Mouse (Mus musculus) forebrain, embryonic 12.5 days (tissue): ENCODE data around the gene Mki67. TPM values are rescaled to one million over a fixed set of nuclear protein-coding genes. Genes with fewer than 3 reads are reported as not detected.
"Not testable (repeated sequence)": the region's sequence is repeated elsewhere in the genome, so short reads cannot be mapped to it uniquely, and the experiment has no call there.

Experiments
- ATAC-seq: fragments of 200-750 bp; cut with Nextera tagmentation; 2 replicates; pipeline ENCODE4 v1.8.0; 2017; ENCODE audit warnings: moderate TSS enrichment; ENCODE audit not compliant: low FRiP score
- H3K27ac ChIP-seq: fragments of 300-500 bp; sonication (generic); 2 replicates; pipeline ENCODE4 v1.5.1; 2016; ENCODE audit warnings: mild to moderate bottlenecking
- H3K27me3 ChIP-seq: fragments of 300-500 bp; sonication (generic); 2 replicates; pipeline ENCODE4 v1.6.1; 2016; ENCODE audit warnings: mild to moderate bottlenecking
- H3K36me3 ChIP-seq: fragments of 300-500 bp; sonication (generic); replicated peaks from 2 replicates; pipeline ENCODE4 v1.6.1; 2016; ENCODE audit warnings: mild to moderate bottlenecking
- H3K4me1 ChIP-seq: fragments of 300-500 bp; sonication (generic); 2 replicates; pipeline ENCODE4 v1.6.1; 2016
- H3K4me2 ChIP-seq: fragments of 300-500 bp; sonication (generic); 2 replicates; pipeline ENCODE4 v1.6.1; 2016; ENCODE audit warnings: mild to moderate bottlenecking, moderate library complexity
- H3K4me3 ChIP-seq: fragments of 300-500 bp; sonication (generic); replicated peaks from 2 replicates; pipeline ENCODE4 v1.5.1; 2016; ENCODE audit warnings: mild to moderate bottlenecking
- H3K9ac ChIP-seq: fragments of 300-500 bp; sonication (generic); 2 replicates; pipeline ENCODE4 v1.6.1; 2016; ENCODE audit warnings: mild to moderate bottlenecking
- H3K9me3 ChIP-seq: fragments of 300-500 bp; sonication (generic); 2 replicates; pipeline ENCODE4 v1.6.1; 2016
- WGBS: fragments of 180-500 bp; shearing (Covaris S2); methylation state at CpG from one replicate; pipeline ENCODE4 v1.1.7; 2016; 5-methylcytosine and 5-hydroxymethylcytosine counted together
- polyA plus RNA-seq: library from polyadenylated mRNA; unstranded; fragments of >200 nt; fragmentation: Nextera tagmentation; extraction: Ambion mirVana; gene quantifications from 2 replicates; pipeline ENCODE4 v1.2.1, GENCODE M21; 2016

The Mki67 gene
- polyA plus RNA-seq, 1 experiment from 2014 or later = 63.2 TPM

DNA sequence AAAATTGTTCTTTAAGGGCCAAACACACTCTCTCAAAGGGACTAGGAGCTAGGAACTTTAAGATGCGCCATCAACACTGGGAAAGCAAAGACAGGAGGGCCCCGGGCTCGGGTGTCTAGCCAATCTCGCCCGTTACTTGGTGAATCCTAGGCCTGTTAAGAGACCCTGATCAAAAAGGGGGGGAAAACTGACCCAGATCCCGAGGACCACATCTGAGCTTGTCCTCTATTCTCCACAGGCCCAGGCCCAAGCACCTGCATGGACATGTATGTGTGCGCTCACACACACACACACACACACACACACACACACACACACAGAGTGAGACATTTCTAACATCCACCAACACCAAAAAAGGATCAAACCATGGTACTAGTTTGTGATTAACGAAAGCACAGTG lies 2.8 kb downstream of the Mki67 start:
- no peak for ATAC-seq
- Histone ChIP-seq H3K9me3 (no peaks in the 10 kb centered on the region), H3K4me1 (peaks cover 31% of the 10 kb centered on the region), H3K4me2 (peak overlapping the region; percentile 70), H3K27ac (no peak overlapping the region), H3K27me3 (no peaks in the 10 kb centered on the region), H3K36me3 (peaks cover 22% of the 10 kb centered on the region), H3K4me3 (peak overlapping the region; percentile 89), H3K9ac (peak overlapping the region; percentile 17; the same call in 1 of the 2 replicates)
- 73% methylated on average over 8 of the region's 8 CpGs for WGBS

DNA sequence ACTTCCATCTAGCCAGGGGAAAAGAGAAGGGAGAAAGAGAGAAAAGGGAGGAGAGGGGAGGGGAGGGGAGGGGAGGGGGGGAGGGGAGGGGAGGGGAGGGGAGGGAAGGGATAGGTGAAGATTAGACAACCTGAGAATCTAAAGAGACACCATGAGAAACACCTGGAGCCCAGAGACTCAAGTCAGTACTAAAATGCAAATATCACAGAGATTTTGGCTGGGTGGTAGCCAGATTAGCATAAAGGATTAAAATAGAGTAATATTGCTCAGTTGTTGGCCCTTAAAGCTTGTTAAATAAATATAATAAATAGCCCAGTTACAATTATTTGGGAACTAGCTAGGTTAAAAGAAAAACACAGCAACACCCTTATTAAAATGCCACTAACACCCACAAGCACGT lies 3.6 kb downstream of the Mki67 start:
- Histone ChIP-seq H3K9me3 (no peaks in the 10 kb centered on the region), H3K27me3 (no peaks in the 10 kb centered on the region), H3K9ac (no peak overlapping the region), H3K36me3 (peaks cover 28% of the 10 kb centered on the region), H3K4me2 (peak overlapping the region; percentile 70), H3K27ac (no peak overlapping the region), H3K4me1 (peaks cover 31% of the 10 kb centered on the region), H3K4me3 (0 out of 2 replicates have a peak overlapping the region, but pooled peaks have one; percentile 89)
- WGBS = 71% methylated on average over 1 of the region's 1 CpGs
- ATAC-seq = no peak

DNA sequence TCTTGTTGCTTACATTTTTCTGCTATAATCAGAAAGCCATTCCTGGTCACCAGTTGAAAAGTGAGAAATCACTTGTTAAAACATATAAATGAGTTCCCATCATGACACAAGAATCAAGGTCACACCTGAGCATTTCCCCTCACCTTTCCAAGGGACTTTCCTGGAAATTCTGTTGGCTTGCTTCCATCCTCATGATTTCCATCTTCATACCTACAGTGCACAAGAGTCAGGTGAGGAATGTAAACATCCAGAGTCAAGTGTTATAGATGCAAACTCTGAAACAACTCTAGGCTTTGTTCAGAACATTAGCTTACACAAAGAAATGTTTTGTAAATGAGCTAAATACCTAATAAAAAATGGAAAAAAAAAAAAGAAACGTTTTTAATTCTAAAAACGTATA lies 5.5 kb downstream of the Mki67 start:
- 80% methylated on average over 2 of the region's 2 CpGs for WGBS
- Histone ChIP-seq H3K27me3 (no peaks in the 10 kb centered on the region), H3K9ac (no peak overlapping the region), H3K27ac (no peak overlapping the region), H3K9me3 (no peaks in the 10 kb centered on the region), H3K4me1 (peaks cover 26% of the 10 kb centered on the region), H3K36me3 (peaks cover 46% of the 10 kb centered on the region), H3K4me3 (no peak overlapping the region), H3K4me2 (no peak overlapping the region)
- ATAC-seq = no peak

DNA sequence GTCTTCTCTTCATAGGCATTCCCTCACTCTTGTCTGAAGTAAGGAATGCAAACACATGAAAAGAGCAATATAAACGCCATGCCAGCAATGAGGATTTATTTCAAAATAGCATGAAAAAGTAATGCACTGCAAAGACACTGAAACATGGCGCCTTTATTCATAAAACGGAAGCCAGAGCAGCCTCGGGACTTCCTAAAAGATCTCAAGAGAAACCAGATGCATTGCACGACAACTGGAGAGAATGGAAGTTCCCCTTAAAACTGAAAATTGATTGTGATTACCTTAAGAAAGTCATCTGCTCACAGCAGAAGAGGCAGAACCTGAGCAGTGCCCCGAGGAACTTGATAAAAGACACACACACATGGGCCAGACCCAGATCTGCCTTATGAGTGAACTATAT lies 10.4 kb downstream of the Mki67 start:
- peaks cover 93% of the 10 kb centered on the region for H3K36me3 ChIP-seq
- WGBS = 93% methylated on average over 6 of the region's 6 CpGs
- H3K9me3 ChIP-seq = no peaks in the 10 kb centered on the region
- H3K9ac ChIP-seq = no peak overlapping the region
- no peak overlapping the region for H3K4me3 ChIP-seq
- no peak for ATAC-seq
- no peaks in the 10 kb centered on the region for H3K27me3 ChIP-seq
- H3K4me1 ChIP-seq = no peaks in the 10 kb centered on the region
- no peak overlapping the region for H3K4me2 ChIP-seq
- no peak overlapping the region for H3K27ac ChIP-seq

DNA sequence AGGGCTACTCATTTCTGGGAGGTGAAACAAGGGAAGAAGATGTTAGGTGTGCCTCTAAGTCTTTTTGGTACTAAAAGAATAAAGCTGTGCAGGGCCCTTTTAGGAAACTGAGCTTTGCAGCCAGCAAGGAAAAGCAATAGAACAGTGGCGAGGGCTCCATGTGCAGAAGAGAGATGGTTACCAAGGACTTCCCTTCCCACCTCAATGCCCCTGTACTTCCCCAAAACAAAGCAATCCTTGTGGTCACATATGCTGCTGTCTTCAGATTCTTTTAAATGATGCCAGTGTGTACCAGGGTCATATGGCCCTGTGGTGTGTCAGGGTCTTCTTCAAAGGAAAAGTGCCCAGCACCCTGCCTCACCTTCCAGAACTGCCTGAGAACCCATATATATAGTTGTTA lies 11.1 kb downstream of the Mki67 start:
- peaks cover 94% of the 10 kb centered on the region for H3K36me3 ChIP-seq
- ATAC-seq = no peak
- no peaks in the 10 kb centered on the region for H3K9me3 ChIP-seq
- no peaks in the 10 kb centered on the region for H3K27me3 ChIP-seq
- WGBS = 95% methylated on average over 1 of the region's 1 CpGs
- H3K27ac ChIP-seq = no peak overlapping the region
- no peak overlapping the region for H3K9ac ChIP-seq
- no peak overlapping the region for H3K4me3 ChIP-seq
- H3K4me2 ChIP-seq = no peak overlapping the region
- no peaks in the 10 kb centered on the region for H3K4me1 ChIP-seq

DNA sequence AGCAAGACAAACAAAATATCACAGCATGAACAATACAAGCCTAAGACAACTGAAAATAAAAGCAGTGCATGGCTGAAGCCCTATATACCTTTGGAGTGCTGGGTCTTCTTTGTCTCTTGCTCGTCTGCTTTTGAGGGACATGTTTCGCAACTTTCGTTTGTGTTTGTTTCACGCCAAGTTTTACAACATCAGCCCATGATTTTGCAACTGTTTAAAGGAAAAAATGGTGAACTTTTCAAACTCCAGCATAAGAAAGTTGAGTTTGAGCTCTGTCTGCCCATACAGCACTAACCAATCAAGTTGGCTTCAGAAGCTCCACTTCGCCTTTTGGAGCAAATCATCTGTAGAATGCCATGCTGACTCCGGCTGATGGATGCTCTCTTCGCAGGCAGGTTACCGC lies 11.9 kb downstream of the Mki67 start:
- H3K9ac ChIP-seq = no peak overlapping the region
- ATAC-seq = no peak
- no peaks in the 10 kb centered on the region for H3K9me3 ChIP-seq
- peaks cover 96% of the 10 kb centered on the region for H3K36me3 ChIP-seq
- no peak overlapping the region for H3K4me2 ChIP-seq
- H3K27me3 ChIP-seq = no peaks in the 10 kb centered on the region
- H3K4me1 ChIP-seq = no peaks in the 10 kb centered on the region
- 97% methylated on average over 8 of the region's 8 CpGs for WGBS
- no peak overlapping the region for H3K4me3 ChIP-seq
- no peak overlapping the region for H3K27ac ChIP-seq

DNA sequence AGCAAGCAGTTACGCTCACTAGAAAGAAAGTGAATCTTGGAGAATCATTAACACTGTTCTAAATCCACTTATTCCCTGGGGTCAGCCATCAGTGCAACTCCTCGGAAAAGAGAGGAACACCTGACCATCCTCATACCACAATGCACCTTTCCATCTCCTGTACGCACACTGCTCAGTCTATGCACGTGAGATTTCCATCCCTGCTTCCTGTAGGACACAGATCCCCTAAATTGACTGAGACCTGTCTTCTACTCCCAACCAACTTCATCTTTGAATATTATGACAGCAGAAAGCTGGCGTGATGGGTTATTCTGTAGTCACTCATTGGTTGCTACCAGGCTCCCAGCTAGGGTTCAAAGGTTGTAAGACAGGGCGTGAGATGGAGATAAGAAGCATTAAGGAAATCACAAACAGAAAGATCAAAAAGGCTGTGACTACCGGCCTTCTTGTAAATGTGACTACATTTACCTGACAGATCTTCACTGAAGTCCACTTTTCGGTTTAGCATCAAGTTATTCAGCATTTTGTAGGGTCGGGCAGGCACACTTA lies 12.5 kb downstream of the Mki67 start:
- Histone ChIP-seq H3K4me2 (no peak overlapping the region), H3K9me3 (no peaks in the 10 kb centered on the region), H3K4me1 (no peaks in the 10 kb centered on the region), H3K27ac (no peak overlapping the region), H3K27me3 (no peaks in the 10 kb centered on the region), H3K36me3 (peaks cover 96% of the 10 kb centered on the region), H3K4me3 (no peak overlapping the region), H3K9ac (no peak overlapping the region)
- no peak for ATAC-seq
- WGBS = 98% methylated on average over 9 of the region's 9 CpGs

DNA sequence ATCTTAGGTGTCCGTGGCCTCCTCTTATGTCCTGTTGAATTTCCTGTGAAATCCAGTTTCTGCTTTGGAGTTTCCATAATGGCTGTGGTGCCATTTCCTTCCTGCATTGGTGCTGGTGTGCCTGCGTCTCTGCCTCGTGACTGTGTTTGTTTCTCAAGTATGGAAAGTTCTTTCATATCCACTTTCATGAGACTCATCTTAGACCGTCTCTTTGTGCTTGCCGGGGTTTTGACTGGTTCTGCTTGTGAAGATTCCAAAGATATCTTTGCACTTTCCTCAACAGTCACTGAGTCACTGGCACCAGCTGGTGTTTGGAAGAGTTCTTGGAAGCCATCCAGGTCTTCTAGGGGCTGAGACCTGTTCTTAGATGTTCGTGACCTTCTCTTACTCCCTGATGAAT lies 16.8 kb downstream of the Mki67 start:
- not testable (repeated sequence) for H3K27me3 ChIP-seq, ATAC-seq, H3K4me2 ChIP-seq, H3K27ac ChIP-seq, H3K9ac ChIP-seq, H3K9me3 ChIP-seq, H3K4me1 ChIP-seq, H3K4me3 ChIP-seq
- 92% methylated on average over 6 of the region's 6 CpGs for WGBS
- peaks cover 98% of the 10 kb centered on the region for H3K36me3 ChIP-seq

DNA sequence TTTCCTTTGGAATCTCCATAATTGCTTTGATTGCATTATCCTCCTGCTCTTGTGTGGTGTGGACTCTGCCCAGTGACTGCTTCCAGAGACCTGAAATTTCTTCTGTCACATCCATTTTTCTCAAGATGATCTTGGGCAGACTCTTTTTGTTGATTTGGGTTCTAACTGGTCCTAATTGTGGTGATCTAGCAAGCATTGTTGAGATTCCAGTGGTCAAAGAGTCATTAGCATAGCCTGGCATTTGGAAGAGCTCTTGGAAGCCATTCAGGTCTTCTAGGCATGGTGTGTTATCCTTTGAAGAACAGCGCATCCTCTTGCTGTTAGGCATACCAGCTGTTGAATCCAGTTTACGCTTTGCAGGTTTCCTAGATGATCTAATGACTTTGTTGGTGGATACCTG lies 17.8 kb downstream of the Mki67 start:
- Histone ChIP-seq H3K9me3 (no peaks in the 10 kb centered on the region), H3K4me2 (no peak overlapping the region), H3K4me1 (no peaks in the 10 kb centered on the region), H3K27ac (no peak overlapping the region), H3K36me3 (peaks cover 96% of the 10 kb centered on the region), H3K9ac (no peak overlapping the region), H3K27me3 (no peaks in the 10 kb centered on the region), H3K4me3 (no peak overlapping the region)
- no peak for ATAC-seq
- 96% methylated on average over 2 of the region's 2 CpGs for WGBS

DNA sequence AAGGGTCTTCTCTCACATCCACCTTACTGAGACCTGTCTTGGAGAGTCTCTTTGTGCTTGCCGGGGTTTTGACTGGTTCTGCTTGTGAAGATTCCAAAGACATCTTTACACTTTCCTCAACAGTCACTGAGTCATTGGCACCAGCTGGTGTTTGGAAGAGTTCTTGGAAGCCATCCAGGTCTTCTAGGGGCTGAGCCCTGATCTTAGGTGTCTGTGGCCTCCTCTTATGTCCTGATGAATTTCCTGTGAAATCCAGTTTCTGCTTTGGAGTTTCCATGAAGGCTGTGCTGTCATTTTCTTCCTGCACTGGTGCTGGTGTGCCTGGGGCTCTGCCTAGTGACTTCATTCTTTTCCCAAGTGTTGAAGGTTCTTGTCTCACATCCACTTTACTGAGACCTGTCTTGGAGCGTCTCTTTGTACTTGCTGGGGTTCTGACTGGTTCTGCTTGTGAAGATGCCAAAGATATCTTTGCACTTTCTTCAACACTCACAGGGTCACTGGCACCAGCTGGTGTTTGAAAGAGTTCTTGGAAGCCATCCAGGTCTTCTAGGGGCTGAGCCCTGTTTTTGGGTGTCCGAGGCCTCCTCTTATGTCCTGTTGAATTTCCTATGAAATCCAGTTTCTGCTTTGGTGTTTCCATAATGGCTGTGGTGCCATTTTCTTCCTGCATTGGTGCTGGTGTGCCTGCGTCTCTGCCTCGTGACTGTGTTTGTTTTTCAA lies 19.0 kb downstream of the Mki67 start:
- not testable (repeated sequence) for H3K9me3 ChIP-seq, H3K27me3 ChIP-seq, ATAC-seq, H3K9ac ChIP-seq, H3K4me3 ChIP-seq, H3K4me2 ChIP-seq, H3K4me1 ChIP-seq, H3K27ac ChIP-seq
- peaks cover 97% of the 10 kb centered on the region for H3K36me3 ChIP-seq
- 97% methylated on average over 5 of the region's 5 CpGs for WGBS

DNA sequence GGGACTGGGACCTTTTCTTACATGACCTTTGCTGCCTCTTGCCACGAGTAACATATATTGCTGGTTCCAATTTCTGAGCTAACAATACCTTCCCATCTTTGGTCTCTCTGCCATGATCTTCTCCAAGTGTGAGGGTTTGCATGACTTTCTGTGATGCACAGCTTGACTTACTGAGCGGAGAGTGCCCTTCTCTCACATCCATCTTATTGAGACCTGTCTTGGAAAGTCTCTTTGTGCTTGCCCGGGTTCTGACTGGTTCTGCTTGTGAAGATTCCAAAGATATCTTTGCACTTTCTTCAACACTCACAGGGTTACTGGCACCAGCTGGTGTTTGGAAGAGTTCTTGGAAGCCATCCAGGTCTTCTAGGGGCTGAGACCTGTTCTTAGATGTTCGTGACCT lies 20.0 kb downstream of the Mki67 start:
- Histone ChIP-seq H3K36me3 (peaks cover 97% of the 10 kb centered on the region), H3K27me3 (no peaks in the 10 kb centered on the region), H3K27ac (no peak overlapping the region), H3K4me2 (no peak overlapping the region), H3K9me3 (no peaks in the 10 kb centered on the region), H3K4me3 (no peak overlapping the region), H3K4me1 (no peaks in the 10 kb centered on the region), H3K9ac (no peak overlapping the region)
- ATAC-seq = no peak
- WGBS = 95% methylated on average over 4 of the region's 4 CpGs

DNA sequence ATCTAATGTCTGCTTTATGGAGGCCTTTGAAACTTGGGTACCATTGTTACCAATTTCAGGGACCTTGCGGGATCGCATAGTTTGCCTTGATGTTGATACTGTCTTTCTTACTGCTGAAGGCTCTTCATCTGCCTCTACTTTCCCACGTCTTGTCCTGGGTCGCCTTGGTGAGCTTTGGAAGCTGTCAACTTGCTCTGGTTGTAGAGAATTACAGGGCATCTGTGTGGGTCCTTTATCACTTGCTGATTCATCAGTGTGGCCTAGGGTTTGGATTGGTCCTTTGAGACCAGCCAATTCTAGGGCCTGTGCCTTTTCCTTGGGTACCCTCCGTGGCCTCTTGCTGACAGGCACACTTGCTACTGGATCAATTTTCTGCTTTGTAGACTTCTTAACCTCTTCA lies 21.4 kb downstream of the Mki67 start:
- no peak overlapping the region for H3K4me2 ChIP-seq
- H3K4me3 ChIP-seq = no peak overlapping the region
- peaks cover 97% of the 10 kb centered on the region for H3K36me3 ChIP-seq
- no peak overlapping the region for H3K9ac ChIP-seq
- H3K9me3 ChIP-seq = no peaks in the 10 kb centered on the region
- WGBS = 95% methylated on average over 5 of the region's 5 CpGs
- no peak for ATAC-seq
- no peaks in the 10 kb centered on the region for H3K27me3 ChIP-seq
- no peaks in the 10 kb centered on the region for H3K4me1 ChIP-seq
- H3K27ac ChIP-seq = no peak overlapping the region

DNA sequence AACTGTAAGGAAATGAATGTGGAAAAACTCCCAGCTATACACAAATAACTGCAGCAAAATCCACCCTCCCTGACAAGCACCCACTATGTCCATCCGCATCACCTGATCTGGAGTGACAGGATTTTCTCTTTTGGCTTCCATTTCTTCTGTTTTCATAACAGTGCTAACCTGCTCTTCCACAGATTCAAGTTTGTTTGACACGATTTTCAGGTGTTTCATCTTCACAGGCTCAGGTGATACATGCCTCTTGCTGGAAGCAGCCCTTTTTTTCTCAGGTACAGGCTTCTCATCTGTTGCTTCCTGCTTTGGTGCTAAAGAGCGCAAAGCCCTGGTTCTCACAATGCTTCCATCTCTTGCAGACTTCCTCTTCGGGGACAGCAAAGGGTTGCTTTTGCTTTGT lies 22.0 kb downstream of the Mki67 start:
- H3K9me3 ChIP-seq = no peaks in the 10 kb centered on the region
- H3K27ac ChIP-seq = no peak overlapping the region
- 94% methylated on average over 4 of the region's 4 CpGs for WGBS
- H3K27me3 ChIP-seq = no peaks in the 10 kb centered on the region
- no peaks in the 10 kb centered on the region for H3K4me1 ChIP-seq
- no peak for ATAC-seq
- no peak overlapping the region for H3K4me2 ChIP-seq
- H3K4me3 ChIP-seq = no peak overlapping the region
- H3K9ac ChIP-seq = no peak overlapping the region
- H3K36me3 ChIP-seq = peaks cover 97% of the 10 kb centered on the region
